Mouse (Mus musculus): Measurements from ENCODE around the gene D8Ertd738e. TPM values are rescaled to one million over a fixed set of nuclear protein-coding genes. Genes with fewer than 3 reads are reported as not detected.
A peak's percentile ranks its signal among the peaks of the same experiment; 100 is the strongest.

Gene D8Ertd738e
- total and polyA plus RNA-seq, 2 experiments from 2014 or later: 130 to 255 TPM

DNA sequence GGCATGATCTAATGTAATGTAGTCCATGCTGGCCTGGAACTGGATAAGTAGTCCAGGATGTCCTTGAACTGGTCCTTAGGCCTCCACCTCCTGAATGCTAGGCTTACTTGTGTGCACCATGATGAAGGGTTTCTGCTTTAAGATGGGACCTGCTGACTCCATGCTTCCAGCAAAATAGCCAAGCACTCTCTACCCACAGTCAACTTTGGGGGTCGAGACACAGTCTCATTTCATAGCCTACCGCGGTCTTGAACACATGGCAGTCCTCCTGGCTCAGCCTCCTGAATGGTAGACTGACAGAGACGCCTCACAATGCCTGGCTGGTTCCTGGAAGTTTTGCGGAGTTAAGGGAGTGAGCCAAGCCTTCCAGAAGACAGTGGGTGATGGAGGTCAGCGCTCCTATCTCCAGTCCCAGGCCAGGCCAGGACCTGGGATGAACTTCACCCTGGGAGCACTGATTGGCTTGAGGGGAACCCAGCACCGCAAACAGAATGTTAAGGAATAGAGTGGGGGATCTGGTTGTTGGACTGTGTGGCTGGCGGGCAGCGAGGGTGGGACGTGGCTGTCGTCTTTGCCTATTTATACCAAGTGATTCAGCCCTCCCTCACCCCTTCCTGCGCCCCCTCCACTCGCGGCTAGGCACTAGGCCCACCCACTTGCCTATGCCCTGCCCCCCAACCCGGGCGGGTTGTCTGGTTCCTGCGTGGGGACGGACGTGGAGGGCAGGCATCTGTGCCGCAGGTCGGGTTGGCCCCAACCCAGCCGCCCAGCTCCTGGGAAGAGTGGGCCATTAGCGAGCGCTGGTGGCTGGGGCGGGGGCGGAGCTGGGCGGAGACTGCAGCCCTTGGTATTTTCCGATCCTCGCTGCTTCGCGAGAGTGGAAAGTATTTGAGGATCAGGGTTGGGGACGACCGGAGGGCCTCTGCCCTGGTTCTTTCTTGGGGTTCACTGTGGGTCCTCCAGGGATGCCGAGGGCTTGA is 46.3 kb downstream of the D8Ertd738e start:
- Histone ChIP-seq H3K27ac (ENCODE audit: low read depth, low read length) (peak overlapping the region; percentile 64), H3K27me3 (ENCODE audit: insufficient read depth, low read length) (no peaks in the 10 kb centered on the region), H3K4me2 (ENCODE audit: low read depth) (peak overlapping the region; percentile 64), H3K9me3 (ENCODE audit: low read length) (no peaks in the 10 kb centered on the region), H3K9ac (peak overlapping the region; percentile 55), H3K4me3 (ENCODE audit: low read depth, low read length) (peak overlapping the region; percentile 35), H3K4me1 (ENCODE audit: insufficient read depth) (peaks cover 10% of the 10 kb centered on the region), H3K36me3 (ENCODE audit: insufficient read depth) (no peaks in the 10 kb centered on the region)
- ATAC-seq (peak; percentile 50), DNase-seq (peak; percentile 62)
- TF ChIP-seq CTCF (IDR thresholded peaks at IDR 0.05; ENCODE audit: low read depth): no peak
- WGBS: 12% methylated on average over 34 of the region's 34 CpGs

DNA sequence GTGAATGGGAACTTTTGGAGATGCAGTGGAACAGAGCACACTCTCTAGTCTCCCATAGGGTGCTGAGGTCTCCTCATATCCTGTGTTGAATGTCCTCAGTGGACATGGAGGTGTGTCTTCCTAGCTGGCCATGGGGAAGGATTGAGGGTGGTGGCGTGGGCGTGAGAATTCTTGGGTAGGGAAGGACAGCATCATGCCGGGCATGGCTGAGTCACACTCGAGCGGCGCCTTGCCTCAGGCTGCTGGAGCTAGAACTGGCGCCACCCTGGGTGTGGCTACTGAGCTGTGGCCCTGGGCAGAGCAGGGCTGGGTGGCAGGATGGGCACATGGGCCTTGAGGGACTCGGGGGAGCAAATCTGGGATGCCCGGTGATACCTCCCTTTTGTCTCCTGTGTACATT is 47.1 kb downstream of the D8Ertd738e start:
- Histone ChIP-seq H3K4me1 (ENCODE audit: insufficient read depth) (peaks cover 16% of the 10 kb centered on the region), H3K9ac (no peak overlapping the region), H3K27me3 (ENCODE audit: insufficient read depth, low read length) (no peaks in the 10 kb centered on the region), H3K27ac (ENCODE audit: low read depth, low read length) (no peak overlapping the region), H3K9me3 (ENCODE audit: low read length) (no peaks in the 10 kb centered on the region), H3K4me3 (ENCODE audit: low read depth, low read length) (no peak overlapping the region), H3K36me3 (ENCODE audit: insufficient read depth) (no peaks in the 10 kb centered on the region), H3K4me2 (ENCODE audit: low read depth) (no peak overlapping the region)
- ATAC-seq (no peak), DNase-seq (no peak)
- no peak for TF ChIP-seq CTCF (IDR thresholded peaks at IDR 0.05; ENCODE audit: low read depth)
- WGBS: 86% methylated on average over 9 of the region's 9 CpGs

DNA sequence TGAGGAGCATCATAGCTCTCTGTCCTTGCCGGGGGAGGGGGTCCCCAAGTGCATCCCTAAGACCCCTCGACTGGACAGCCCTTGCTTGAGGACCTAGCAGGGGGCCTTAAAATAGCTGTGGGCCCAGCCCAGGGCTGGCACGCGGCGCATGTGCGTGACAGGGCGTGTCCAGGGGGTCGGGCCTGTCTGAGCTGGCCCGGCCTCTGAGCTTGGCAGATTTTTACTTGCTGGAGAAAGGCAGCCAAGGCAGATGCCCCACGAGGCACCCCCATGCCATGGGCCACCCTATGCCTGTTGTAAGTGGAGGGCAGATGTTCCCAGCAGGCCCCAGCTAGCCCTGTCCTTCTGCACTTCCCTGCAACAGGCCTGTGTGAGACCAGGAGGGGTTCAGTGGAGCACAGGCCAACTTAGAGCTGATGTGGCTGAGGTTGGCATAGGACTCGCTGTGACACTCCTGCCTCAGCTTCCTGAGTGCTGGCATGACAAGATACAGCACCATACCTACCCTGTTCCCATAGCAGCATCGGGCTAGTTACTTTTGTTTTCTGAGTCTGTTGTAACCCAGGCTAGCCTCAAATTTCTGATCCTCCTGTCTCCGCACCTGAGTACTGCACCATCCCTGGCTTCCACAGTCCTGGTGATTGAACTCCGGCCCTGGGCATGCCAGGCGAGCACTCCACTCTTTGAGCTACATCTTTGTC is 47.8 kb downstream of the D8Ertd738e start:
- H3K27me3 ChIP-seq (ENCODE audit: insufficient read depth, low read length): no peaks in the 10 kb centered on the region
- TF ChIP-seq CTCF (IDR thresholded peaks at IDR 0.05; ENCODE audit: low read depth): no peak
- no peak for DNase-seq
- ATAC-seq: no peak
- H3K36me3 ChIP-seq (ENCODE audit: insufficient read depth): no peaks in the 10 kb centered on the region
- H3K4me3 ChIP-seq (ENCODE audit: low read depth, low read length): peak overlapping the region; percentile 40; the same call in 1 of the 2 replicates
- 55% methylated on average over 15 of the region's 15 CpGs for WGBS
- peaks cover 16% of the 10 kb centered on the region for H3K4me1 ChIP-seq (ENCODE audit: insufficient read depth)
- peak overlapping the region; percentile 86 for H3K4me2 ChIP-seq (ENCODE audit: low read depth)
- no peaks in the 10 kb centered on the region for H3K9me3 ChIP-seq (ENCODE audit: low read length)
- peak overlapping the region; percentile 50; the same call in 1 of the 2 replicates for H3K27ac ChIP-seq (ENCODE audit: low read depth, low read length)
- peak overlapping the region; percentile 51; the same call in 1 of the 2 replicates for H3K9ac ChIP-seq

DNA sequence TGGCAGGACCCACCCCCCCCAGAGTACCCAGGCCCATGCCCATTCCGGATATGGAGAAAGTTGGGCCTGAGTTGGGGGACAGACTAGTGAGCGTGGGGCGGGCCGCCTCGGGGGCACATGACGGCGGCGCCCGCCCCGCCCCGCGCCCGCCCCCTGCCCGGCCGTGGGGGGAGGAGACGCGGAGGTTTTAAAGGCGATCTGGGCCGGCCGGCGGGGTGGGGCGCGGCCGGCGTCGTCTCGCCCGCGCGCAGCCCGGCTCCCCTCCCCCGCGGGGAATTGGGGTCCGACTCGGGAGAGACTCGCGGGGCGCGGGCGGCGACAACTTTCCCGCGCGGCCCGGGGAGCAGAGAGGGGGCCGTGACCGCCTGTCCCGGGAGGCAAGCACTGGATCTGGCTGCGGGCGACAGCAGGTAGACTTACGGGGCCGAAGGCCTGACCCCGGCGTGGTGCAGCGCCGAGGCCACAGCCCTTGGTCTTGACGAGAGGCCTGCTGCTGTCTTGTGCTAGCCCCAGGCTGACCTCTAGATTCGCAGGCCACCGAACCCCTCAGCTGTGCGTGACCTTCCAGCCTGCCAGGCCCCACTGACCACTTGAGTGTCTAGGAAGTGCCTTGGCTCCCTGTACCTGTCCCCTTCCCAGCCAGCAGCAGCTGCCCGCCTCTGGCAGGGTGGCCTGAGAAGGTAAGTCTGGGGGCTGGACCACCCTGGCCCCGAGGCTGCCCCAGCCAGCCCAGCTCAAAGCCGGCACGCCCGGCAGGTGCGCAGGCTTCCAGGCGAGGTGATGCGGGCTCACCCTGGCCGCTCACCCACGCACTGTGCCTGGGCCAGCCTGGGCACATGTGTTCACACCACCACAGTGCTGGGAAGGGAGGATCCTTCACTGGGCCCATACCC is 48.6 kb downstream of the D8Ertd738e start:
- H3K9ac ChIP-seq: peak overlapping the region; percentile 51
- no peaks in the 10 kb centered on the region for H3K36me3 ChIP-seq (ENCODE audit: insufficient read depth)
- TF ChIP-seq CTCF (IDR thresholded peaks at IDR 0.05; ENCODE audit: low read depth): no peak
- H3K27ac ChIP-seq (ENCODE audit: low read depth, low read length): peak overlapping the region; percentile 50
- peak overlapping the region; percentile 86 for H3K4me2 ChIP-seq (ENCODE audit: low read depth)
- DNase-seq (no peak), ATAC-seq (no peak)
- H3K4me1 ChIP-seq (ENCODE audit: insufficient read depth): peaks cover 16% of the 10 kb centered on the region
- WGBS: 9% methylated on average over 51 of the region's 70 CpGs
- H3K4me3 ChIP-seq (ENCODE audit: low read depth, low read length): peak overlapping the region; percentile 40
- no peaks in the 10 kb centered on the region for H3K27me3 ChIP-seq (ENCODE audit: insufficient read depth, low read length)
- no peaks in the 10 kb centered on the region for H3K9me3 ChIP-seq (ENCODE audit: low read length)

DNA sequence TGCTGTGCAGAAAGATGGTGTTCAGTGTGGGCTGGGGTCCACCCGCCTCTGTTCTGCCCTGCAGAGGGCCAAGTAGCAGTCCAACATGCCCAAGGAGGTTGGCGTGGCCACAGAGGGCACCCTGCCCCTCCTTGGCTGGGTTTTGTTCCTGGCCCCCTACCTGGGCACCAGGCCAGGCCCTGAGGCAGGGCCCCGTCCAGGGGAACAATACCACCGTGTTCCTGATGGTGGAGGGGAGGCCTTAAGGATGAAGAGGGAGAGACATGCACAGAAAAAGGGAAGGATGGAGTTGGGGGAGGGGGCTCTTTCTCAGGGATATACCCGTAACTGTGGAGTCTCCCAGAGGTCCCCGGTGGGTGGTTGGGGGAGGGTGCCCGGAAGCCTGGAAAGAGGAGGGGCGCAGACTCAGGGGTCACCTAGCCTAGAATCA is 49.4 kb downstream of the D8Ertd738e start:
- TF ChIP-seq CTCF (IDR thresholded peaks at IDR 0.05; ENCODE audit: low read depth): no peak
- peak overlapping the region; percentile 50; the same call in 1 of the 2 replicates for H3K27ac ChIP-seq (ENCODE audit: low read depth, low read length)
- WGBS: 12% methylated on average over 8 of the region's 8 CpGs
- H3K36me3 ChIP-seq (ENCODE audit: insufficient read depth): no peaks in the 10 kb centered on the region
- ATAC-seq (no peak), DNase-seq (no peak)
- no peaks in the 10 kb centered on the region for H3K27me3 ChIP-seq (ENCODE audit: insufficient read depth, low read length)
- peak overlapping the region; percentile 86 for H3K4me2 ChIP-seq (ENCODE audit: low read depth)
- H3K4me3 ChIP-seq (ENCODE audit: low read depth, low read length): peak overlapping the region; percentile 40
- H3K9me3 ChIP-seq (ENCODE audit: low read length): no peaks in the 10 kb centered on the region
- no peak overlapping the region for H3K9ac ChIP-seq
- H3K4me1 ChIP-seq (ENCODE audit: insufficient read depth): peaks cover 16% of the 10 kb centered on the region

Measured in forebrain, postnatal 0 days (tissue).